Mouse (Mus musculus) olfactory bulb, adult 2 months (tissue): ENCODE results near the gene Klrg1.

ENCODE experiments used
- CTCF ChIP-seq: fragments of 200-500 bp; IDR thresholded peaks from 2 replicates; pipeline ENCODE4 v1.5.1; 2012; ENCODE audit warnings: low read depth, mild to moderate bottlenecking, low read length, moderate library complexity; ENCODE audit not compliant: insufficient read depth
- POLR2A ChIP-seq: fragments of 200-500 bp; IDR thresholded peaks from 2 replicates; pipeline ENCODE4 v1.6.1; 2012; ENCODE audit warnings: mild to moderate bottlenecking, low read depth, low read length, moderate library complexity; ENCODE audit not compliant: insufficient read depth

DNA sequence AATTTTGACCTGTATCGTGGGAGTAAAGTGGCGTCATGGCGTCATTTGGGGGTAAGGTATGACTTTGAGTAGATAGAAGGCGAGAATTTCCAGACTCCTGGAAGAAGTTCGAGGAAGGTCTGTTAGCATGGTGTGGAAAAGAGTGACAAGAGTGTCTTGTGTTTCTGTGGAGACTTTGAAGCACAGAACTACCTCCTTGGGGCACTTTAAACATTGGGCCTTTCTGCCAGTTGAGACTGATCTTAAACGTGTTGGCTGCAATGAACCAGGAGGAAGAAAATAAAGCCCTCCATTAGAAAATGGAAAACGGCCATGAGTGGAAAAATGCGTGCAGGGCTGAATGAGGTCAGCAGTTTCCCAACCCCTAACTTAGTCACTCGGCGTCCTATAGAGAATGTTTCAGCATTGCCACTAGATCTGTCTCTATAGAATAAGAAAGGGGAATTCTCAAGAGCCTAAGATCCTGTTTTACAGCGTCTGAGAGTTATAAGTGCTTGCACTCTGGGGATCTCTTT is 26.8 kb upstream of the Klrg1 start:
- TF ChIP-seq POLR2A: no peak
- TF ChIP-seq CTCF: no peak
